Mouse (Mus musculus): ENCODE data around the gene Vgll4.

- TF ChIP-seq CTCF (IDR thresholded peaks at IDR 0.05; ENCODE audit: low read depth) (no peak), EP300 (IDR thresholded peaks at IDR 0.05; ENCODE audit: low read depth) (no peak)
These were observed 65.6 kb downstream of the Vgll4 start for GRCm38 (mm10) chr6:114904233-114904632.
